Mouse (Mus musculus) liver, adult 2 months (tissue): ENCODE data around the gene Trappc10. TPM values are rescaled to one million over a fixed set of nuclear protein-coding genes. Genes with fewer than 3 reads are reported as not detected.
A peak's percentile ranks its signal among the peaks of the same experiment; 100 is the strongest.

Experiments used
- DNase-seq: peaks from one replicate; pipeline ENCODE4 v3.0.0-alpha.2; 2011; ENCODE audit warnings: low read depth, low spot score; ENCODE audit errors: extremely low read depth
- H3K27ac ChIP-seq: fragments of 200-500 bp; replicated peaks from 2 replicates; pipeline ENCODE4 v1.5.1; 2012; ENCODE audit warnings: low read depth, mild to moderate bottlenecking, control low read depth, inconsistent platforms, low read length; ENCODE audit not compliant: insufficient read depth
- H3K27me3 ChIP-seq: fragments of 200-500 bp; 2 replicates; pipeline ENCODE4 v1.6.1; 2012; ENCODE audit warnings: mild to moderate bottlenecking, moderate library complexity, low read length, inconsistent platforms; ENCODE audit not compliant: control insufficient read depth, insufficient read depth
- H3K36me3 ChIP-seq: fragments of 200-500 bp; 2 replicates; pipeline ENCODE4 v1.6.1; 2012; ENCODE audit warnings: low read length, inconsistent platforms; ENCODE audit not compliant: control insufficient read depth, insufficient read depth
- H3K4me1 ChIP-seq: fragments of 200-500 bp; 2 replicates; pipeline ENCODE4 v1.6.1; 2011; ENCODE audit warnings: low read length; ENCODE audit not compliant: control insufficient read depth, insufficient read depth
- H3K4me3 ChIP-seq: fragments of 200-500 bp; 2 replicates; pipeline ENCODE4 v1.5.1; 2011; ENCODE audit warnings: low read depth, mild to moderate bottlenecking, control low read depth, low read length, moderate library complexity; ENCODE audit not compliant: insufficient read depth
- H3K79me2 ChIP-seq: fragments of 200-500 bp; 2 replicates; pipeline ENCODE4 v1.6.1; 2012; ENCODE audit warnings: inconsistent platforms, mild to moderate bottlenecking, low read length, moderate library complexity; ENCODE audit not compliant: control insufficient read depth, insufficient read depth
- H3K9ac ChIP-seq: fragments of 200-500 bp; 2 replicates; pipeline ENCODE4 v1.6.1; 2012; ENCODE audit warnings: low read depth, mild to moderate bottlenecking, control low read depth, inconsistent platforms, low read length
- CTCF ChIP-seq: fragments of 200-500 bp; IDR thresholded peaks from 2 replicates; pipeline ENCODE4 v1.5.1; 2011; ENCODE audit warnings: low read depth, low read length, control low read depth
- POLR2A ChIP-seq: fragments of 200-500 bp; IDR thresholded peaks from 2 replicates; pipeline ENCODE4 v1.6.1; 2011; ENCODE audit warnings: low read length, control low read depth; ENCODE audit not compliant: insufficient read depth; ENCODE audit errors: extremely low read depth
- WGBS: fragments of 180-500 bp; shearing (Covaris S2); methylation state at CpG from one replicate; pipeline ENCODE4 v1.1.7; 2018; 5-methylcytosine and 5-hydroxymethylcytosine counted together
- polyA plus RNA-seq: library from polyadenylated mRNA; depleted of rRNA; stranded (reverse); fragments of >200 nt; gene quantifications from 2 replicates; pipeline ENCODE4 v1.2.3, GENCODE M21; 2012
- total RNA-seq: library from RNA; depleted of rRNA; stranded (reverse); fragments of >200 nt; gene quantifications from 2 replicates; pipeline ENCODE4 v1.2.3, GENCODE M21; 2014

Gene Trappc10
- total and polyA plus RNA-seq, 2 experiments: 10.3 to 19.8 TPM

GRCm38 (mm10) chr10:78185381-78185725 lies 59.1 kb downstream of the Trappc10 start:
- WGBS: 13% methylated on average over 9 of the region's 9 CpGs
- no peak for TF ChIP-seq CTCF
- no peak for TF ChIP-seq POLR2A
- Histone ChIP-seq H3K27ac (peak overlapping the region; percentile 19), H3K9ac (no peak overlapping the region; the same call in 1 of the 2 replicates), H3K4me3 (peak overlapping the region; percentile 6), H3K36me3 (0 out of 2 replicates have a peak, but pooled peaks cover 4% of the 10 kb centered on the region), H3K4me1 (peaks cover 13% of the 10 kb centered on the region), H3K79me2 (no peaks in the 10 kb centered on the region), H3K27me3 (no peaks in the 10 kb centered on the region)
- DNase-seq: no peak

GRCm38 (mm10) chr10:78184531-78185380 lies 59.7 kb downstream of the Trappc10 start, which contains the start of gene Pwp2:
TSS of gene Pwp2 (minus strand) at chr10:78185149.
- peaks cover 13% of the 10 kb centered on the region for H3K4me1 ChIP-seq
- peak within 1 kb of the TSS; percentile 65 for H3K9ac ChIP-seq
- WGBS: 2% methylated on average over 47 of the region's 47 CpGs
- peak within 1 kb of the TSS; percentile 19 for H3K27ac ChIP-seq
- H3K79me2 ChIP-seq: no peaks in the 10 kb centered on the region
- TF ChIP-seq CTCF (0 out of 2 replicates have a peak, but pooled peaks have one; percentile 3), POLR2A (peak; percentile 59)
- no peaks in the 10 kb centered on the region for H3K27me3 ChIP-seq
- peak; percentile 84 for DNase-seq
- peak within 1 kb of the TSS; percentile 87 for H3K4me3 ChIP-seq
- peaks cover 5% of the 10 kb centered on the region; the same call in 1 of the 2 replicates for H3K36me3 ChIP-seq

GRCm38 (mm10) chr10:78183577-78183976 lies 60.9 kb downstream of the Trappc10 start:
- TF ChIP-seq CTCF (no peak), POLR2A (no peak)
- H3K79me2 ChIP-seq: no peaks in the 10 kb centered on the region
- WGBS: 61% methylated on average over 3 of the region's 3 CpGs
- peaks cover 5% of the 10 kb centered on the region; the same call in 1 of the 2 replicates for H3K36me3 ChIP-seq
- H3K27me3 ChIP-seq: no peaks in the 10 kb centered on the region
- peaks cover 13% of the 10 kb centered on the region for H3K4me1 ChIP-seq
- DNase-seq: no peak
- H3K27ac ChIP-seq: no peak overlapping the region
- no peak overlapping the region for H3K4me3 ChIP-seq
- H3K9ac ChIP-seq: no peak overlapping the region

- Histone ChIP-seq H3K4me1 (peaks cover 13% of the 10 kb centered on the region), H3K36me3 (peaks cover 6% of the 10 kb centered on the region; the same call in 1 of the 2 replicates), H3K4me3 (no peak overlapping the region), H3K27me3 (no peaks in the 10 kb centered on the region), H3K79me2 (no peaks in the 10 kb centered on the region), H3K27ac (no peak overlapping the region), H3K9ac (no peak overlapping the region)
- TF ChIP-seq CTCF (no peak), POLR2A (no peak)
- peak; percentile 73 for DNase-seq
- WGBS: 39% methylated on average over 17 of the region's 17 CpGs
These were observed 62.1 kb downstream of the Trappc10 start for GRCm38 (mm10) chr10:78182321-78182720.

GRCm38 (mm10) chr10:78174474-78174873 lies 70.0 kb downstream of the Trappc10 start:
- 95% methylated on average over 5 of the region's 5 CpGs for WGBS
- Histone ChIP-seq H3K4me3 (no peak overlapping the region), H3K4me1 (peaks cover 8% of the 10 kb centered on the region), H3K27me3 (no peaks in the 10 kb centered on the region), H3K79me2 (peaks cover under 1% of the 10 kb centered on the region; the same call in 1 of the 2 replicates), H3K9ac (no peak overlapping the region), H3K36me3 (peaks cover 10% of the 10 kb centered on the region; the same call in 1 of the 2 replicates), H3K27ac (no peak overlapping the region)
- DNase-seq: no peak
- TF ChIP-seq CTCF: no peak
- TF ChIP-seq POLR2A: no peak

GRCm38 (mm10) chr10:78171581-78171980 lies 72.9 kb downstream of the Trappc10 start:
- H3K79me2 ChIP-seq: peaks cover 4% of the 10 kb centered on the region; the same call in 1 of the 2 replicates
- H3K9ac ChIP-seq: no peak overlapping the region
- H3K4me3 ChIP-seq: no peak overlapping the region
- H3K27me3 ChIP-seq: no peaks in the 10 kb centered on the region
- TF ChIP-seq POLR2A (no peak), CTCF (no peak)
- no peak overlapping the region for H3K27ac ChIP-seq
- peaks cover 17% of the 10 kb centered on the region for H3K4me1 ChIP-seq
- peaks cover 6% of the 10 kb centered on the region; the same call in 1 of the 2 replicates for H3K36me3 ChIP-seq
- 92% methylated on average over 9 of the region's 9 CpGs for WGBS
- no peak for DNase-seq
